Mouse (Mus musculus) Muller cell, postnatal 12 days (primary cell): Measurements from ENCODE around the gene Arrdc1.
"Not testable (repeated sequence)": the region's sequence is repeated elsewhere in the genome, so short reads cannot be mapped to it uniquely, and the experiment has no call there.

ENCODE experiments used
- DNase-seq: peaks from one replicate; pipeline ENCODE4 v3.0.0-alpha.2; 2015; ENCODE audit errors: inconsistent ontology term

The Arrdc1 gene

DNA sequence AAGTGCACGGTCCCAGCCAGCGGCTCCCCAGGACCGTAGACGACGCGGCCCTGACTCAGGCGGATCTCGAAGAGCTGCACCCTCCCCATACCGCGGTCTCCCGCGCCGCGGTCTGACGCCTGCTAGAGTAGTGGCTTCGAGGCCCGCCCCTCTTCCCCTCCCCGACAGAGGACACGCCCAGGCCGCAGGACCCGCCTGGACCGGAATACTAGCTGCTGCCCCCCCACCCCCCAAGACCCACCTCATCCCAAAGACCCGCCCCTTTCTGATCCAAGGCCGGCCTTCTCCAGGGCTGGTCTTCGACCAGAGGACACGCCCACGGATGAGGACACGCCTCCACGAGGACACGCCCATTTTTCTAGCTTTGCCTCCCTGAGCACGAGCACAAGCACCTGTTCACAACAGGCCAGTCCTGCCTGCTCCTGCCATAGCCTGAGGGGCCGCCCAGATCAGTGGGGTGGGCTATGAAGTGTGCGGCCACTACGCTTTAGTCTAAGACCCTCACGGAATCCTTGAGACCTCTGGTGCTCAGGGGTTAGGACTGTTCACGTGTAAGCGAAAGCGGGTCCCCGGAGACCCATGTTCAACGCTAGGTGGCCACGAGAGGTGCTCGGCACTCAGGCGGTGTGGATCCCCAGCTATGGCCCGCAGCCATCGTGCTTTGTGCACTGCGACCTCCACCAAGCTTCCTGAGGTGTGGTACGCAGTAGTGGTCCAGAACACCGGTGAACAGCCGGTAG is at the start of gene Arrdc1:
Gene Arrdc1, minus strand, starts transcription at position 196 of the 740 bp plus-strand sequence.
- DNase-seq, result peak; percentile 99

DNA sequence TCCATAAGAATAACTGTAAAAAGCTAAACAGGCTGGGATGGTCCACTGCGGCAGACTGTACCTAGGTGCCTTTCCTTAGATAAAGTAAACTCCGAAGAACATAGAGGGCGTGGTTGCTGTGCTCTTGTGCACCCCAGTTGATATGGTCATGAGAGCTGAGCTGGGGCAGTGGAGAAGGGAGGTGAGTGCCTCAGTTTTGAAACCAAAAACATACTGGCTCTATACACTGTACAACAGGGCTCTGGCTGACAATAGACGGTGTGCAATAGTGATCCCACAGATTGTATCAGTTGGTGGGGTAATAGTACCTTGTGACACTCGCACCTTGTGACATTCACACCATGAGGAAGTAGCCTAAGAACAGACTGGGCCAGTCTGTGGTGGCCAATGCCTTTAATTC is 41.9 kb upstream of the Arrdc1 start:
- no peak for DNase-seq

DNA sequence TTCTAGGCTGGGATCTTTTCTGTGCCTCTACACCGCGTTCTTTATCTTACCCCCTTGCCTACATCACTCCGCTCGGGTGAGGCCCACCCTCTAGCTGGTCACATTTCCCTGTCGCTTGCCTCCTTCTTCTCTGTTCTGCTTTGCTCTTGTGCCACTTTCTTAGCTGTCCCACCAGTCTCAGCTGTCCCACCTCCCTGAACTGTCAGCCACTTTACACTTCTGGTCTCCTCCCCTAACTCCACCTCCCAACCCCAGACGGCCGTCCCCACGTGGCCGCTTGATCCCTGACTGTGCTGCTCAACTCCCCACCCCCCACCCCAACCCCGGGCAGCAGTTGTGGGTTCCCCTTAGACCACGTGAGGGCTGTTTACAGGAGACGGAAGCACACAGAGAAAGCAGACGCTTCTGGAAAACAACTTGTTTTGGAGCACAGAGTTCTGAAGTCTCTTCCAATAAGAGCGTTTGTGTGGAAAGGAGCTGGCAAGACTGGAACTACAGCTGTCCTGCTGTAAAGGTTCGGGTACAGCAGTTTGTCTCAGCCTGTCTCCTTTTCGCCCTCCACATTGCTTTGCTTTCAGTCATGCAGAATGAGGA is 40.7 kb upstream of the Arrdc1 start, which contains the start of gene Pnpla7:
Gene Pnpla7, plus strand, starts transcription at position 330 of the 594 bp plus-strand sequence.
- peak; percentile 93 for DNase-seq

- DNase-seq, result peak; percentile 99
Measured at GRCm38 (mm10) chr2:24974906-24975703, 40.1 kb upstream of the Arrdc1 start, which contains the start of gene Mrpl41. Mrpl41 (minus strand) TSS chr2:24975098.

DNA sequence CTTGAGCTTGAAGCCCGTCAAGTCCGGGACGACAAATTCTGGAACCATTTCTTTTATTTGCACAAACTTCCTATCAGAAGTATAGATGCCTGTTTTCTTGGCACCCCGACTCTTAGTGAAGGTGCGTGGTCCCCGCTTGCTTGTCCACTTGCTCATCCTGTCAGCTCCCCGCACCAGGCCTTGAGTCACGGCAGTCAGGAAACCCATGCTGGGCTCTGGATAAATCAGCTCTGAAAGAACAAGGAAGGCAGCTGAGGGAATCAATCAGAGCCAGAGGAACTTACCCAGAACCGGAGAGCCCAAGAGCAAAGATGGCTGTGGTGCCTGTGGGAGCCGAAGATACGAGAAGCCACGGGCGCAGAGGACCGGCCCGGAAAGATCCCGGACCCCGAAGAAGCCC is 39.4 kb upstream of the Arrdc1 start:
- not testable (repeated sequence) for DNase-seq

GRCm38 (mm10) chr2:24970386-24970785 is 35.3 kb upstream of the Arrdc1 start:
- no peak for DNase-seq

GRCm38 (mm10) chr2:24962304-24963000 is 27.4 kb upstream of the Arrdc1 start, which contains the start of gene Dph7:
Dph7 (plus strand) TSS chr2:24962400.
- peak; percentile 76 for DNase-seq

DNA sequence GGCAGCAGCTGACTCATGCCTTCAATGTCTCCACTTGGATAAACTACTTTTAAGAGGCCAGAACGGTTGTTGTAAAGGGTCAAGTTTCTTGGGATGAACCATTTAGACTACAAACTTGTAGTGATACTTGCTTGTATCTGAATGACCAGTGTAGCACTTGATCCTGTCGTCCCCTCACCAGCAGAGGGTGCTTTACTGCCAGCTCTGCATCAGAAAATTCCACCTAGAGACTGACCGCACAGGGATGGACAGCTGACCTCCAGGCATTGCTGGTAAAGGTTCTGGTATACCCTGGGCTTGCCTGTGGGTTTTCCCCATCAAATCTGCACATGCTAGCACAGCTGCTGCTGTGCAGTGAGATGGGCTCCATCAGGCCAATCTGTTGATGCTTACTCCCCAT is 25.9 kb upstream of the Arrdc1 start:
- DNase-seq, result no peak

DNA sequence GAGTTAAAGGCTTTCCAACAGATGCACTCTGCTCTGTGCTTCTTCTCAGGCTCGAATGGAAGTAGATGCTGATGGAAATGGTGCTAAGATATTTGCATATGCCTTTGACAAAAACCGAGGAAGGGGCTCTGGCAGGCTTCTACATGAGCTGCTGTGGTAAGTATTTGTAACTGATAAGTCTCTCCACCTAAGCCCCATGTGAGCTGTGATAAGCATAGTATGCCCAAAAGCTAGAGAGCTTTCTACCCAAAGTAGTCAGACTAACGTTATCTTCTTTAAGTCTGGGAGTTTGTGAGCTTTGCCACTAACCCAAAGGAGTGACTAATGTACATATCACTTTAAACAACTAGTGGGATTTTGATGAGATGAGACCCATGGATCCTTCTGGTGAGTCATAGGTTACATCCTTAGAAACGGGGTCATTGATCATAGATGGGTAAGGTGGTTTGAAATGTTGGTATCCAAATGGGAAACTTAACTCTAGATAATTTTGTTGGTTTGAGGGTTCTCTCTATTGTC is 17.5 kb upstream of the Arrdc1 start:
- DNase-seq, result no peak

GRCm38 (mm10) chr2:24950189-24950535 is 15.1 kb upstream of the Arrdc1 start:
- DNase-seq, result no peak

DNA sequence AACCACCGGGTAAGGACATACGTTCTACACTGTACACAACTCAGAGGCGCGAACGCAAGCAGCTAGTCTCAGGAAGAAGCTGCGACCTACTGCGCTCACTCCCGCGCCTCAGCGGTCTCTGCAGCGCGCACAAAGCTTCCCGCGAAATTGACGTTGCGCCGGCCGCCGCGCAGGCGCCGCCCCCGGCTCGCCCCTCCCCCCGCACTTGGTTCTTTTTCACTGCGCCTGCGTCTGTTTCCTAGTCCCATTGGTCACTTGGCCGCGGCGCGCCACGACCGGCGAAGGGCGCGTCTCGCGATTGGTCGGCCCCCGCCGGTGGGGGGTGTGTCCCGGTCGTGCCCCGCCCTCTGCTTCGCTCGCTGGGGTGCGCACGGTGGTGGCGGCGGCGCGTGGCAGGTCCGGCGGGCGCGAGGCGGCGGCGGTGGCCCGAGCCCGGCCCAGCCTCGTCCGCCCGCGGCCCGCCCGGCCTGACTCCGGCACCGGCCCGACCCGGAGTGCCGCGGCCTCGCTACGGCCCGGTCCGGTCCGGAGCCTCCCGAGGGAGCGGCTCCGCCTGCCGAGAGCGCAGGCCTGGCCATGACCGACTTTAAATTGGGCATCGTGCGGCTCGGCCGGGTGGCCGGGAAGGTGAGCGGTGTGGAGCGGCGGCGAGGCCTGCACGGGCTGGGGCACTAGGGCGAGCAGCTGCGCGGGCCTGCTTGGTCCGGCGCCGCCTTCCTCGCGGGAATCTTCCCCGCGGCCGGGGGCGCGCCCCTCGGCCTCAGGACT is 14.6 kb upstream of the Arrdc1 start, which contains the start of gene Zmynd19:
Gene Zmynd19, plus strand, starts transcription at position 372 of the 768 bp plus-strand sequence.
- peak; percentile 98 for DNase-seq

- not testable (repeated sequence) for DNase-seq
Measured at GRCm38 (mm10) chr2:24944304-24944703, 9.3 kb upstream of the Arrdc1 start.

GRCm38 (mm10) chr2:24942092-24942491 is 7.0 kb upstream of the Arrdc1 start:
- no peak for DNase-seq

DNA sequence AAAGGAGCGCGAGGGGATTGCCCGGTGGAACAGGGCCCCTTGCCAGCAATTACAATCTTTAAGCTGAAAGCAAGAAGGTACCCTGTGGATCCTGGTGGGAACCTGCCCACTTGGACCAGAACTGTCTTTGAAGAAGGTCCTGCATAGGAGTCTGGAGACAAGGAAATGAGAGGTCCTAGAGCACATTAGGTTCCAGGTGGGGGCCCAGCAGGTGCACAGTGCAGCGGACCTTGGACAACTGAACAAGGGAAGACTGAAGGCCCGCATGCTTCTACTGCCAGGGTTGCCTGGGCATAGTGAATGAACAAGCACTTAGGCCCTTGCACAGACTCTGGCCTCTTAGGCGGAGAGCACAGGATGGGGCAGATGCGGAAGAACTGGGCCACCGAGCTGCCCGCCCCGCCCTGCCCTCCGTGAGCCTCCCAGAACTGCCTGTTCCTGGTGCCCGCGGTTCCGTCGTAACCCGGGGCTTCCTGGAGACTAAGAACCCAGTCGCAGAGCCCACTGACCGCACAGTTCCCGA is 550 bp downstream of the Arrdc1 start:
- DNase-seq, result no peak

- no peak for DNase-seq
Measured at GRCm38 (mm10) chr2:24929593-24929992, 5.5 kb downstream of the Arrdc1 start.

GRCm38 (mm10) chr2:24929119-24929518 is 5.9 kb downstream of the Arrdc1 start:
- no peak for DNase-seq

GRCm38 (mm10) chr2:24927810-24928479 is 7.1 kb downstream of the Arrdc1 start:
- DNase-seq, result no peak

DNA sequence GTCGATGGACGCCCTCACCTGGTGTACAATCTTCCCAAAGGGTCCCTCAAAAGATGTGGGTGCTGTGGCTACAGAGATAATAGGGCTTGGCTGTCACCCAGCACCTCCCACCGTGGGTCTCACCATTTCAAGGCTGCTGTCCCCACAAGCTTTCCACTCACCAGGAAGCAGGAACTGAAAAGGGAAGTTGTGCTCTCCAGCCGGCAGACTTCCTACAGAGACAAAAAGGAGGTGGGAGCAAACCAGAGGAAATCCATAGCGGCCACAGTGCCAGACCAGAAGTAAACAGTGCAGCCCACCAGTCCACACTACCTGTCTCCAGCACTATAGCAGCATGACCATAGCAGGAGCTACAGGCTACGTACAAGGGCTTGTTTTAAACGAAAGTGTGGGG is 8.1 kb downstream of the Arrdc1 start:
- DNase-seq, result no peak

DNA sequence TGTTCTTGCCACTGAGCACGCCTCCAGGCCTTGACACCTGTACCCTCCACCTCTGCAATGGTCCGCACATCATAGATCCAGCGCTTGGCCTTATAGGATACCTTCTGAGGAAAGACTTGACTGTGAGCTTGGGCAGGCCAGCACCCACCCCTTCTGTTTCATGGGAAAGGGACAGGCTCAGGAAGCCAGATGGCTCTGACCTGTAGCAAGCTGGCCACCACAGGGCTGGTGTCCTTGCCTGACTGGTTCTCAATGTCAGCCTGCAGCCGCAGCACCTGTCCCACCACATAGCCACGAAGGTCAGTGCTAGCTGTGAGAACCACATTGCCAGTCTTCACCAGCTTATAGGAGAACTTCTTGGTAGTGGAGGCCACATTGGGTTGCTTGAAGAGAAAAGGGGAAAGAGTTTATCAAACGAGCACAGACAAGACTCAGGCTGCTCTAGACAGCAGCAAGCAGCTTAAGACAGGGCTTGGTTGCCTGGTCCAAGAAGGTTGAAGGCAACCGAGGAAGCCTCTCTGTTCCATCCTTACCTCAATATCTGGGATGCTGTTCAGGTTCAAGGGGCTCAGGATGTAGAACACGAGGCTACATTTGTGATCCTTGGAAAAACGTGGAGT is 8.6 kb downstream of the Arrdc1 start:
- DNase-seq, result no peak
